Mouse (Mus musculus): ENCODE data around the gene Cox4i2. TPM values are rescaled to one million over a fixed set of nuclear protein-coding genes. Genes with fewer than 3 reads are reported as not detected.

The Cox4i2 gene
- polyA plus RNA-seq, 1 experiment from 2014 or later = 27.0 TPM

DNA sequence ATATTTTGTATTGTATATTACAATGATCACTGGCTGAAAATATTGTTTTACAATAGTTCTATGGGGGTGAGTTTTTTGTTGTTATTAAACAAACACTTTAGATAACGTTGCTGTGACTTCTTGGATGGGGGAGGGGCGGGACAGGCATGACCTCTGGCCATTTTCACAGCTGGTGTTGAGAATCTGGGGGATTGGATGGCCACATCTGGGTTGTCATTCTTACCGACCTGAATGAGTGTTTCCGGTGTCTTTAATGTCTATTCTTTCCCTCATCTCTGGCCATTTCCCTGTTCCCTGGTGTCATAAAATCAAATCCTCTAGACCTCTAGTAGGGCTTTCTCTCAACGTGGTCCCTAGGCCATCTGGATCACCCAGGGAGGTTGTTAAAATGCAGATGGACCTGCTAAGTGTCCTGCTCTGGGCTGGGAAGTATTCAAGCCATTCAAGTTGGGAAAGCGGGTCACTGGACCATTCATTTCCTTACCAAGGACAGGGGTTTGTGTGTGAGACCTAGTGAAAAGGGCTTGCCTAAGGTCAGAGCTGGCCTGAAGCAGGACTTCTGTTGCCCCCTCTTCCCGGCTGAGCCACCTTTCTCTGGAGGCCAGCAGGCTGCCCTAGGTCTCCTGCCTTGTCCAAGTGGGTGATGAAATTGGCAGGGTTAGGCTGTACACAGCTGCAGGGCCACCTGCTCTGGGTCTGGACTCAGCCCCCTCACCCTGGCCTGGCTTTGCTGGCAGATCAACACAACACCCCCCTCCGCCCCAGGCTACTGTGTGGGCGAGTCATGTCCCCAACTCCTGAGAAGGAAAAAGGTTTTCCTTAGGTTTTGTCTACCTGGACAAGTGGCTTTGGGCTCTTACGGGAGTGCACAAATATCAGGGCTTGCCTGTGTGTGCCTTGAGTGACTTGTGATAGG lies 16.4 kb upstream of the Cox4i2 start:
- peak overlapping the region; percentile 80 for H3K4me2 ChIP-seq (ENCODE audit: low read depth, low read length)
- WGBS = 6% methylated on average over 10 of the region's 10 CpGs
- peak overlapping the region; percentile 92 for H3K27ac ChIP-seq (replicated peaks; ENCODE audit: low read depth, low read length)
- ATAC-seq (ENCODE audit: low read depth) = no peak
- peak overlapping the region; percentile 95 for H3K9ac ChIP-seq (ENCODE audit: low read depth, low read length)
- no peak for DNase-seq (ENCODE audit: low spot score)
- no peaks in the 10 kb centered on the region for H3K27me3 ChIP-seq (replicated peaks; ENCODE audit: control insufficient read depth, insufficient read depth, low read length)
- peak overlapping the region; percentile 83 for H3K4me3 ChIP-seq (ENCODE audit: low read depth, low read length)
- H3K36me3 ChIP-seq (ENCODE audit: control insufficient read depth, insufficient read depth, low read length) = peaks cover 5% of the 10 kb centered on the region; the same call in 1 of the 2 replicates
- H3K9me3 ChIP-seq (ENCODE audit: control insufficient read depth, low read length) = no peaks in the 10 kb centered on the region
- H3K4me1 ChIP-seq (ENCODE audit: control insufficient read depth, insufficient read depth, low read length) = peaks cover 49% of the 10 kb centered on the region

DNA sequence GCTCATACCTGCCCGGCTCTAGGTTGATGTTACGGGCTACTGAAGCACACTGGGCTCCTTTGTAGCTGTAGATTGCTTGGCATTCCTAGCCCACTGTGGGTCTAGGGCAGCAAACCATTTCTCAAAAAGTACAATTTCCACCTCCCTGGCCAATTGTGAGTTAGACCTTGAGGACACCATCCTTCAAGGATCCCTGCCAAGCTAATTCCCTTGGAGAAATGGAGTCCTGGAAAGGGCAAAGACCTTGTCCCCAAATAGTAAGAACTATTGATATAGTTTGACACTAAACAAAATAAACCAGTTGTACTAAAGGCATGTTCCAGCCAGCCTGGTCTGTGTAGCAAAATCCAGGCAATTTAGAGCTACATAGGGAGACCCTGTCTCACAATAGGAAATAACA lies 15.6 kb upstream of the Cox4i2 start:
- H3K9ac ChIP-seq (ENCODE audit: low read depth, low read length) = peak overlapping the region; percentile 95
- H3K4me1 ChIP-seq (ENCODE audit: control insufficient read depth, insufficient read depth, low read length) = peaks cover 49% of the 10 kb centered on the region
- H3K27ac ChIP-seq (replicated peaks; ENCODE audit: low read depth, low read length) = peak overlapping the region; percentile 92
- no peaks in the 10 kb centered on the region for H3K27me3 ChIP-seq (replicated peaks; ENCODE audit: control insufficient read depth, insufficient read depth, low read length)
- DNase-seq (ENCODE audit: low spot score) (no peak), ATAC-seq (ENCODE audit: low read depth) (no peak)
- H3K4me2 ChIP-seq (ENCODE audit: low read depth, low read length) = peak overlapping the region; percentile 80
- peak overlapping the region; percentile 83 for H3K4me3 ChIP-seq (ENCODE audit: low read depth, low read length)
- peaks cover 5% of the 10 kb centered on the region; the same call in 1 of the 2 replicates for H3K36me3 ChIP-seq (ENCODE audit: control insufficient read depth, insufficient read depth, low read length)
- no peaks in the 10 kb centered on the region for H3K9me3 ChIP-seq (ENCODE audit: control insufficient read depth, low read length)
- WGBS = 33% methylated on average over 2 of the region's 2 CpGs

GRCm38 (mm10) chr2:152739031-152739841 lies 14.7 kb upstream of the Cox4i2 start:
- H3K27me3 ChIP-seq (replicated peaks; ENCODE audit: control insufficient read depth, insufficient read depth, low read length) = no peaks in the 10 kb centered on the region
- peaks cover 47% of the 10 kb centered on the region for H3K4me1 ChIP-seq (ENCODE audit: control insufficient read depth, insufficient read depth, low read length)
- DNase-seq (ENCODE audit: low spot score) = peak; percentile 97
- peaks cover 5% of the 10 kb centered on the region; the same call in 1 of the 2 replicates for H3K36me3 ChIP-seq (ENCODE audit: control insufficient read depth, insufficient read depth, low read length)
- peak overlapping the region; percentile 83 for H3K4me3 ChIP-seq (ENCODE audit: low read depth, low read length)
- peak overlapping the region; percentile 92 for H3K27ac ChIP-seq (replicated peaks; ENCODE audit: low read depth, low read length)
- peak overlapping the region; percentile 95 for H3K9ac ChIP-seq (ENCODE audit: low read depth, low read length)
- H3K9me3 ChIP-seq (ENCODE audit: control insufficient read depth, low read length) = no peaks in the 10 kb centered on the region
- WGBS = under 1% methylated on average over 15 of the region's 36 CpGs
- peak; percentile 80 for ATAC-seq (ENCODE audit: low read depth)
- peak overlapping the region; percentile 80 for H3K4me2 ChIP-seq (ENCODE audit: low read depth, low read length)

DNA sequence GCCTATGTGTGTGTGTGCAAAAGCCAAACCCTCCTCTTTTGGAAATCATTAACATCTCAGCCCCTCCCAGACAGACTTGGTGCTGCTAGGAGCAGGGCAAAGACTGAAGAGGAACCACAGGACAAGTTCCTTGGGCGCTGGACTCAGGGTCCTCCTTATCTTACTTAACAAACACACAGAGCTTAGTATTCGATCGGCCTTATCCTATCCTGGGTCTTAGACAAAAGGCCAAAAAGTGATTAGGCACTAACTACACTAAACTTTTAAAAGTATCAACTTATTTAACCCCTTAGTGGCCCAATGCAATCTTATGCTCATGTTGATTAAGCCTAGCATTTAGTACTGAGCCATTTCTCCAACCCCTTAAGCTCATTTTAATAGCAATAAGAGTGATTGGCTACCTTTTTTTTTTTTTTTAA lies 14.1 kb upstream of the Cox4i2 start:
- Histone ChIP-seq H3K36me3 (ENCODE audit: control insufficient read depth, insufficient read depth, low read length) (peaks cover 5% of the 10 kb centered on the region; the same call in 1 of the 2 replicates), H3K9me3 (ENCODE audit: control insufficient read depth, low read length) (no peaks in the 10 kb centered on the region), H3K4me2 (ENCODE audit: low read depth, low read length) (peak overlapping the region; percentile 80), H3K4me1 (ENCODE audit: control insufficient read depth, insufficient read depth, low read length) (peaks cover 41% of the 10 kb centered on the region), H3K4me3 (ENCODE audit: low read depth, low read length) (peak overlapping the region; percentile 83; the same call in 1 of the 2 replicates), H3K9ac (ENCODE audit: low read depth, low read length) (peak overlapping the region; percentile 95; the same call in 1 of the 2 replicates), H3K27me3 (replicated peaks; ENCODE audit: control insufficient read depth, insufficient read depth, low read length) (no peaks in the 10 kb centered on the region), H3K27ac (replicated peaks; ENCODE audit: low read depth, low read length) (peak overlapping the region; percentile 92)
- 12% methylated on average over 3 of the region's 3 CpGs for WGBS
- ATAC-seq (ENCODE audit: low read depth) = no peak; the same call in 1 of the 2 replicates
- peak; percentile 78 for DNase-seq (ENCODE audit: low spot score)

GRCm38 (mm10) chr2:152740490-152740889 lies 13.5 kb upstream of the Cox4i2 start:
- Histone ChIP-seq H3K36me3 (ENCODE audit: control insufficient read depth, insufficient read depth, low read length) (peaks cover 5% of the 10 kb centered on the region; the same call in 1 of the 2 replicates), H3K9me3 (ENCODE audit: control insufficient read depth, low read length) (no peaks in the 10 kb centered on the region), H3K4me3 (ENCODE audit: low read depth, low read length) (no peak overlapping the region), H3K9ac (ENCODE audit: low read depth, low read length) (0 out of 2 replicates have a peak overlapping the region, but pooled peaks have one; percentile 95), H3K4me1 (ENCODE audit: control insufficient read depth, insufficient read depth, low read length) (peaks cover 39% of the 10 kb centered on the region), H3K4me2 (ENCODE audit: low read depth, low read length) (no peak overlapping the region), H3K27ac (replicated peaks; ENCODE audit: low read depth, low read length) (peak overlapping the region; percentile 92), H3K27me3 (replicated peaks; ENCODE audit: control insufficient read depth, insufficient read depth, low read length) (no peaks in the 10 kb centered on the region)
- WGBS = 58% methylated on average over 5 of the region's 5 CpGs
- DNase-seq (ENCODE audit: low spot score) = no peak
- no peak for ATAC-seq (ENCODE audit: low read depth)

GRCm38 (mm10) chr2:152741153-152742041 lies 12.6 kb upstream of the Cox4i2 start:
- 0 out of 2 replicates have a peak overlapping the region, but pooled peaks have one; percentile 0 for H3K9ac ChIP-seq (ENCODE audit: low read depth, low read length)

GRCm38 (mm10) chr2:152742435-152742834 lies 11.5 kb upstream of the Cox4i2 start:
- 23% methylated on average over 10 of the region's 10 CpGs for WGBS
- Histone ChIP-seq H3K27ac (replicated peaks; ENCODE audit: low read depth, low read length) (peak overlapping the region; percentile 83), H3K4me3 (ENCODE audit: low read depth, low read length) (no peak overlapping the region), H3K36me3 (ENCODE audit: control insufficient read depth, insufficient read depth, low read length) (peaks cover 5% of the 10 kb centered on the region; the same call in 1 of the 2 replicates), H3K4me2 (ENCODE audit: low read depth, low read length) (peak overlapping the region; percentile 27), H3K9ac (ENCODE audit: low read depth, low read length) (no peak overlapping the region), H3K9me3 (ENCODE audit: control insufficient read depth, low read length) (no peaks in the 10 kb centered on the region), H3K27me3 (replicated peaks; ENCODE audit: control insufficient read depth, insufficient read depth, low read length) (no peaks in the 10 kb centered on the region), H3K4me1 (ENCODE audit: control insufficient read depth, insufficient read depth, low read length) (peaks cover 34% of the 10 kb centered on the region)
- ATAC-seq (ENCODE audit: low read depth) (no peak; the same call in 1 of the 2 replicates), DNase-seq (ENCODE audit: low spot score) (peak; percentile 73)

More at GRCm38 (mm10) chr2:152741153-152742041, 12.6 kb upstream of the Cox4i2 start:
- WGBS = 27% methylated on average over 14 of the region's 14 CpGs
- Histone ChIP-seq H3K36me3 (ENCODE audit: control insufficient read depth, insufficient read depth, low read length) (peaks cover 5% of the 10 kb centered on the region; the same call in 1 of the 2 replicates), H3K27me3 (replicated peaks; ENCODE audit: control insufficient read depth, insufficient read depth, low read length) (no peaks in the 10 kb centered on the region), H3K27ac (replicated peaks; ENCODE audit: low read depth, low read length) (peak overlapping the region; percentile 83), H3K4me3 (ENCODE audit: low read depth, low read length) (no peak overlapping the region), H3K4me2 (ENCODE audit: low read depth, low read length) (peak overlapping the region; percentile 27), H3K9me3 (ENCODE audit: control insufficient read depth, low read length) (no peaks in the 10 kb centered on the region), H3K4me1 (ENCODE audit: control insufficient read depth, insufficient read depth, low read length) (peaks cover 34% of the 10 kb centered on the region)
- DNase-seq (ENCODE audit: low spot score) = peak; percentile 93
- ATAC-seq (ENCODE audit: low read depth) = peak; percentile 26
